Mouse (Mus musculus): ENCODE data around the gene Dcps. TPM values are rescaled to one million over a fixed set of nuclear protein-coding genes. Genes with fewer than 3 reads are reported as not detected.

The Dcps gene
- polyA plus RNA-seq, 1 experiment from 2014 or later = 35.3 TPM

- H3K9me3 ChIP-seq (ENCODE audit: control insufficient read depth, low read length) = no peaks in the 10 kb centered on the region
- no peaks in the 10 kb centered on the region for H3K36me3 ChIP-seq (ENCODE audit: control insufficient read depth, insufficient read depth, low read length)
- 85% methylated on average over 10 of the region's 10 CpGs for WGBS
- no peak overlapping the region for H3K9ac ChIP-seq (ENCODE audit: low read length)
- H3K4me1 ChIP-seq (replicated peaks; ENCODE audit: control insufficient read depth, insufficient read depth) = no peaks in the 10 kb centered on the region
- TF ChIP-seq CTCF (IDR thresholded peaks at IDR 0.05; ENCODE audit: low read depth) (no peak), EP300 (optimal IDR thresholded peaks at IDR 0.05) (no peak)
- no peak for ATAC-seq (ENCODE audit: low FRiP score, low TSS enrichment)
- peak overlapping the region; percentile 53; the same call in 1 of the 2 replicates for H3K27ac ChIP-seq (replicated peaks)
- H3K4me2 ChIP-seq (replicated peaks; ENCODE audit: low read depth) = peak overlapping the region; percentile 85; the same call in 1 of the 2 replicates
- no peaks in the 10 kb centered on the region for H3K27me3 ChIP-seq (ENCODE audit: control insufficient read depth, insufficient read depth, low read length)
- DNase-seq (ENCODE audit: low spot score) = no peak
- no peak overlapping the region for H3K4me3 ChIP-seq (ENCODE audit: low read depth, low read length)
Measured at GRCm38 (mm10) chr9:35198351-35198750, 22.5 kb upstream of the Dcps start.

- WGBS = 94% methylated on average over 3 of the region's 3 CpGs
Measured at GRCm38 (mm10) chr9:35197625-35198024, 21.8 kb upstream of the Dcps start.

GRCm38 (mm10) chr9:35194048-35194447, 18.2 kb upstream of the Dcps start:
- Histone ChIP-seq H3K9ac (ENCODE audit: low read length) (no peak overlapping the region), H3K27ac (replicated peaks) (no peak overlapping the region), H3K4me3 (ENCODE audit: low read depth, low read length) (no peak overlapping the region), H3K4me1 (replicated peaks; ENCODE audit: control insufficient read depth, insufficient read depth) (no peaks in the 10 kb centered on the region), H3K9me3 (ENCODE audit: control insufficient read depth, low read length) (no peaks in the 10 kb centered on the region), H3K36me3 (ENCODE audit: control insufficient read depth, insufficient read depth, low read length) (peaks cover 8% of the 10 kb centered on the region), H3K4me2 (replicated peaks; ENCODE audit: low read depth) (no peak overlapping the region), H3K27me3 (ENCODE audit: control insufficient read depth, insufficient read depth, low read length) (no peaks in the 10 kb centered on the region)
- TF ChIP-seq CTCF (IDR thresholded peaks at IDR 0.05; ENCODE audit: low read depth) (no peak), EP300 (optimal IDR thresholded peaks at IDR 0.05) (no peak)
- WGBS = 94% methylated on average over 3 of the region's 3 CpGs
- DNase-seq (ENCODE audit: low spot score) (no peak), ATAC-seq (ENCODE audit: low FRiP score, low TSS enrichment) (no peak)

More at GRCm38 (mm10) chr9:35197625-35198024, 21.8 kb upstream of the Dcps start:
- no peak overlapping the region for H3K27ac ChIP-seq (replicated peaks)
- ATAC-seq (ENCODE audit: low FRiP score, low TSS enrichment) (no peak), DNase-seq (ENCODE audit: low spot score) (no peak)
- H3K4me3 ChIP-seq (ENCODE audit: low read depth, low read length) = no peak overlapping the region
- no peak overlapping the region for H3K9ac ChIP-seq (ENCODE audit: low read length)
- H3K27me3 ChIP-seq (ENCODE audit: control insufficient read depth, insufficient read depth, low read length) = no peaks in the 10 kb centered on the region
- no peaks in the 10 kb centered on the region for H3K36me3 ChIP-seq (ENCODE audit: control insufficient read depth, insufficient read depth, low read length)
- H3K4me1 ChIP-seq (replicated peaks; ENCODE audit: control insufficient read depth, insufficient read depth) = no peaks in the 10 kb centered on the region
- no peak for TF ChIP-seq CTCF (IDR thresholded peaks at IDR 0.05; ENCODE audit: low read depth)
- TF ChIP-seq EP300 (optimal IDR thresholded peaks at IDR 0.05) = no peak
- no peaks in the 10 kb centered on the region for H3K9me3 ChIP-seq (ENCODE audit: control insufficient read depth, low read length)
- H3K4me2 ChIP-seq (replicated peaks; ENCODE audit: low read depth) = no peak overlapping the region

GRCm38 (mm10) chr9:35192983-35193542, 17.2 kb upstream of the Dcps start:
- Histone ChIP-seq H3K27me3 (ENCODE audit: control insufficient read depth, insufficient read depth, low read length) (no peaks in the 10 kb centered on the region), H3K9ac (ENCODE audit: low read length) (no peak overlapping the region), H3K4me3 (ENCODE audit: low read depth, low read length) (no peak overlapping the region), H3K27ac (replicated peaks) (no peak overlapping the region), H3K9me3 (ENCODE audit: control insufficient read depth, low read length) (no peaks in the 10 kb centered on the region), H3K4me2 (replicated peaks; ENCODE audit: low read depth) (no peak overlapping the region), H3K36me3 (ENCODE audit: control insufficient read depth, insufficient read depth, low read length) (peaks cover 15% of the 10 kb centered on the region), H3K4me1 (replicated peaks; ENCODE audit: control insufficient read depth, insufficient read depth) (no peaks in the 10 kb centered on the region)
- ATAC-seq (ENCODE audit: low FRiP score, low TSS enrichment) (peak; percentile 64), DNase-seq (ENCODE audit: low spot score) (no peak)
- 72% methylated on average over 11 of the region's 11 CpGs for WGBS
- TF ChIP-seq EP300 (optimal IDR thresholded peaks at IDR 0.05) (no peak), CTCF (IDR thresholded peaks at IDR 0.05; ENCODE audit: low read depth) (no peak)

GRCm38 (mm10) chr9:35188700-35189099, 12.8 kb upstream of the Dcps start:
- Histone ChIP-seq H3K4me1 (replicated peaks; ENCODE audit: control insufficient read depth, insufficient read depth) (no peaks in the 10 kb centered on the region), H3K9me3 (ENCODE audit: control insufficient read depth, low read length) (no peaks in the 10 kb centered on the region), H3K27me3 (ENCODE audit: control insufficient read depth, insufficient read depth, low read length) (no peaks in the 10 kb centered on the region), H3K4me3 (ENCODE audit: low read depth, low read length) (no peak overlapping the region), H3K9ac (ENCODE audit: low read length) (no peak overlapping the region), H3K4me2 (replicated peaks; ENCODE audit: low read depth) (no peak overlapping the region), H3K36me3 (ENCODE audit: control insufficient read depth, insufficient read depth, low read length) (peaks cover 17% of the 10 kb centered on the region), H3K27ac (replicated peaks) (no peak overlapping the region)
- no peak for TF ChIP-seq EP300 (optimal IDR thresholded peaks at IDR 0.05)
- no peak; the same call in 1 of the 2 replicates for TF ChIP-seq CTCF (IDR thresholded peaks at IDR 0.05; ENCODE audit: low read depth)
- no peak for ATAC-seq (ENCODE audit: low FRiP score, low TSS enrichment)
- 76% methylated on average over 22 of the region's 22 CpGs for WGBS
- DNase-seq (ENCODE audit: low spot score) = peak; percentile 22

GRCm38 (mm10) chr9:35187351-35187903, 11.6 kb upstream of the Dcps start:
- H3K36me3 ChIP-seq (ENCODE audit: control insufficient read depth, insufficient read depth, low read length) = peaks cover 17% of the 10 kb centered on the region
- ATAC-seq (ENCODE audit: low FRiP score, low TSS enrichment) = no peak

More at GRCm38 (mm10) chr9:35187351-35187903, 11.6 kb upstream of the Dcps start:
- Histone ChIP-seq H3K4me2 (replicated peaks; ENCODE audit: low read depth) (no peak overlapping the region), H3K27ac (replicated peaks) (no peak overlapping the region), H3K9ac (ENCODE audit: low read length) (no peak overlapping the region), H3K4me3 (ENCODE audit: low read depth, low read length) (no peak overlapping the region), H3K27me3 (ENCODE audit: control insufficient read depth, insufficient read depth, low read length) (no peaks in the 10 kb centered on the region), H3K9me3 (ENCODE audit: control insufficient read depth, low read length) (no peaks in the 10 kb centered on the region), H3K4me1 (replicated peaks; ENCODE audit: control insufficient read depth, insufficient read depth) (no peaks in the 10 kb centered on the region)
- WGBS = 81% methylated on average over 10 of the region's 10 CpGs
- DNase-seq (ENCODE audit: low spot score) = no peak
- no peak for TF ChIP-seq CTCF (IDR thresholded peaks at IDR 0.05; ENCODE audit: low read depth)
- TF ChIP-seq EP300 (optimal IDR thresholded peaks at IDR 0.05) = no peak

Measured in stomach, postnatal 0 days (tissue).